Mouse (Mus musculus) heart, embryonic 13.5 days (tissue): ENCODE data around the gene Sgsm1. TPM values are rescaled to one million over a fixed set of nuclear protein-coding genes. Genes with fewer than 3 reads are reported as not detected.
"Not testable (repeated sequence)": the region's sequence is repeated elsewhere in the genome, so short reads cannot be mapped to it uniquely, and the experiment has no call there.

ENCODE experiments used
- ATAC-seq: fragments of 200-750 bp; cut with Nextera tagmentation; 2 replicates; pipeline ENCODE4 v1.8.0; 2017; ENCODE audit warnings: moderate TSS enrichment; ENCODE audit not compliant: insufficient number of reproducible peaks, low FRiP score, low TSS enrichment; ENCODE audit errors: extremely low read depth
- H3K27ac ChIP-seq: fragments of 300-500 bp; sonication (generic); replicated peaks from 2 replicates; pipeline ENCODE4 v1.5.1; 2015; ENCODE audit warnings: moderate library complexity, mild to moderate bottlenecking, inconsistent platforms
- H3K27me3 ChIP-seq: fragments of 300-500 bp; sonication (generic); replicated peaks from 2 replicates; pipeline ENCODE4 v1.6.1; 2015; ENCODE audit warnings: mild to moderate bottlenecking, inconsistent platforms
- H3K36me3 ChIP-seq: fragments of 300-500 bp; sonication (generic); 2 replicates; pipeline ENCODE4 v1.6.1; 2015; ENCODE audit warnings: mild to moderate bottlenecking, inconsistent platforms
- H3K4me1 ChIP-seq: fragments of 300-500 bp; sonication (generic); 2 replicates; pipeline ENCODE4 v1.6.1; 2015; ENCODE audit warnings: inconsistent platforms
- H3K4me2 ChIP-seq: fragments of 300-500 bp; sonication (generic); 2 replicates; pipeline ENCODE4 v1.6.1; 2015; ENCODE audit warnings: inconsistent platforms, mild to moderate bottlenecking, moderate library complexity
- H3K4me3 ChIP-seq: fragments of 300-500 bp; sonication (generic); 2 replicates; pipeline ENCODE4 v1.5.1; 2015; ENCODE audit warnings: moderate library complexity, mild to moderate bottlenecking, inconsistent platforms
- H3K9ac ChIP-seq: fragments of 300-500 bp; sonication (generic); 2 replicates; pipeline ENCODE4 v1.6.1; 2015; ENCODE audit warnings: inconsistent platforms, mild to moderate bottlenecking, moderate library complexity
- H3K9me3 ChIP-seq: fragments of 300-500 bp; sonication (generic); 2 replicates; pipeline ENCODE4 v1.6.1; 2016; ENCODE audit warnings: inconsistent platforms
- WGBS: fragments of 180-500 bp; shearing (Covaris S2); methylation state at CpG from one replicate; pipeline ENCODE4 v1.1.7; 2015; ENCODE audit warnings: mixed read lengths; 5-methylcytosine and 5-hydroxymethylcytosine counted together
- polyA plus RNA-seq: library from polyadenylated mRNA; unstranded; fragments of >200 nt; fragmentation: Nextera tagmentation; extraction: Ambion mirVana; gene quantifications from 2 replicates; pipeline ENCODE4 v1.2.1, GENCODE M21; 2015

The Sgsm1 gene
- polyA plus RNA-seq, result 1.5 TPM in 2 replicates

GRCm38 (mm10) chr5:113310377-113311003, at the start of gene Sgsm1:
TSS of gene Sgsm1 (minus strand) at chr5:113310786.
- 3% methylated on average over 51 of the region's 53 CpGs for WGBS
- no peaks in the 10 kb centered on the region for H3K36me3 ChIP-seq
- H3K27ac ChIP-seq, result no peak within 1 kb of the TSS
- 0 out of 2 replicates have a peak, but pooled peaks have one; percentile 23 for ATAC-seq
- peaks cover 13% of the 10 kb centered on the region for H3K4me1 ChIP-seq
- 0 out of 2 replicates have a peak, but pooled peaks cover 4% of the 10 kb centered on the region for H3K9me3 ChIP-seq
- peak within 1 kb of the TSS; percentile 81 for H3K9ac ChIP-seq
- H3K4me3 ChIP-seq, result peak within 1 kb of the TSS; percentile 61
- H3K27me3 ChIP-seq, result peaks cover 93% of the 10 kb centered on the region
- peak within 1 kb of the TSS; percentile 81 for H3K4me2 ChIP-seq

- 6% methylated on average over 11 of the region's 11 CpGs for WGBS
- Histone ChIP-seq H3K27me3 (peaks cover 85% of the 10 kb centered on the region), H3K36me3 (no peaks in the 10 kb centered on the region), H3K4me1 (no peaks in the 10 kb centered on the region), H3K4me2 (no peak overlapping the region), H3K4me3 (no peak overlapping the region), H3K9me3 (no peaks in the 10 kb centered on the region), H3K9ac (no peak overlapping the region), H3K27ac (no peak overlapping the region)
- no peak; the same call in 1 of the 2 replicates for ATAC-seq
Measured at GRCm38 (mm10) chr5:113358833-113359232, 48.2 kb upstream of the Sgsm1 start.

GRCm38 (mm10) chr5:113357656-113358055, 47.1 kb upstream of the Sgsm1 start:
- Histone ChIP-seq H3K4me2 (no peak overlapping the region), H3K9me3 (no peaks in the 10 kb centered on the region), H3K9ac (no peak overlapping the region), H3K4me3 (no peak overlapping the region), H3K27ac (no peak overlapping the region), H3K27me3 (peaks cover 88% of the 10 kb centered on the region), H3K4me1 (no peaks in the 10 kb centered on the region), H3K36me3 (no peaks in the 10 kb centered on the region)
- no peak for ATAC-seq
- 51% methylated on average over 3 of the region's 3 CpGs for WGBS

- Histone ChIP-seq H3K27me3 (peaks cover 88% of the 10 kb centered on the region), H3K36me3 (no peaks in the 10 kb centered on the region), H3K9me3 (no peaks in the 10 kb centered on the region), H3K4me1 (no peaks in the 10 kb centered on the region), H3K4me3 (no peak within 1 kb of the TSS), H3K4me2 (no peak within 1 kb of the TSS), H3K27ac (no peak within 1 kb of the TSS), H3K9ac (no peak within 1 kb of the TSS)
- ATAC-seq, result no peak
- 31% methylated on average over 3 of the region's 6 CpGs for WGBS
Measured at GRCm38 (mm10) chr5:113357186-113357585, 46.6 kb upstream of the Sgsm1 start, which contains the start of gene Aym1. TSS of gene Aym1 (plus strand) at chr5:113357294.

- Histone ChIP-seq H3K27ac (no peak overlapping the region), H3K4me1 (no peaks in the 10 kb centered on the region), H3K9me3 (no peaks in the 10 kb centered on the region), H3K9ac (no peak overlapping the region), H3K27me3 (peaks cover 93% of the 10 kb centered on the region), H3K4me3 (no peak overlapping the region), H3K4me2 (no peak overlapping the region), H3K36me3 (no peaks in the 10 kb centered on the region)
- no peak for ATAC-seq
- WGBS, result 33% methylated on average over 16 of the region's 16 CpGs
Measured at GRCm38 (mm10) chr5:113354311-113354710, 43.7 kb upstream of the Sgsm1 start.

- no peaks in the 10 kb centered on the region for H3K36me3 ChIP-seq
- no peak overlapping the region for H3K9ac ChIP-seq
- WGBS, result 62% methylated on average over 6 of the region's 6 CpGs
- no peak for ATAC-seq
- H3K4me1 ChIP-seq, result no peaks in the 10 kb centered on the region
- H3K9me3 ChIP-seq, result no peaks in the 10 kb centered on the region
- no peak overlapping the region for H3K4me2 ChIP-seq
- peaks cover 94% of the 10 kb centered on the region for H3K27me3 ChIP-seq
- no peak overlapping the region for H3K27ac ChIP-seq
- H3K4me3 ChIP-seq, result no peak overlapping the region
Measured at GRCm38 (mm10) chr5:113352636-113353035, 42.0 kb upstream of the Sgsm1 start.

GRCm38 (mm10) chr5:113351768-113352167, 41.2 kb upstream of the Sgsm1 start:
- no peak overlapping the region for H3K27ac ChIP-seq
- no peak overlapping the region for H3K4me3 ChIP-seq
- H3K4me2 ChIP-seq, result no peak overlapping the region
- 79% methylated on average over 3 of the region's 3 CpGs for WGBS
- peaks cover 95% of the 10 kb centered on the region for H3K27me3 ChIP-seq
- H3K9me3 ChIP-seq, result no peaks in the 10 kb centered on the region
- H3K36me3 ChIP-seq, result no peaks in the 10 kb centered on the region
- no peak for ATAC-seq
- no peaks in the 10 kb centered on the region for H3K4me1 ChIP-seq
- H3K9ac ChIP-seq, result no peak overlapping the region

GRCm38 (mm10) chr5:113349810-113350209, 39.2 kb upstream of the Sgsm1 start:
- no peak for ATAC-seq
- peaks cover 100% of the 10 kb centered on the region for H3K27me3 ChIP-seq
- 39% methylated on average over 7 of the region's 7 CpGs for WGBS

GRCm38 (mm10) chr5:113349226-113349625, 38.6 kb upstream of the Sgsm1 start:
- ATAC-seq, result no peak
- Histone ChIP-seq H3K36me3 (no peaks in the 10 kb centered on the region), H3K9me3 (no peaks in the 10 kb centered on the region), H3K4me2 (no peak overlapping the region), H3K4me1 (no peaks in the 10 kb centered on the region), H3K27me3 (peaks cover 100% of the 10 kb centered on the region), H3K27ac (no peak overlapping the region), H3K4me3 (no peak overlapping the region), H3K9ac (no peak overlapping the region)
- WGBS, result 20% methylated on average over 7 of the region's 7 CpGs

More at GRCm38 (mm10) chr5:113349810-113350209, 39.2 kb upstream of the Sgsm1 start:
- Histone ChIP-seq H3K9ac (no peak overlapping the region), H3K36me3 (no peaks in the 10 kb centered on the region), H3K9me3 (no peaks in the 10 kb centered on the region), H3K4me2 (no peak overlapping the region), H3K4me3 (no peak overlapping the region), H3K27ac (no peak overlapping the region), H3K4me1 (no peaks in the 10 kb centered on the region)

GRCm38 (mm10) chr5:113348597-113348996, 38.0 kb upstream of the Sgsm1 start:
- Histone ChIP-seq H3K4me1 (no peaks in the 10 kb centered on the region), H3K4me2 (no peak overlapping the region), H3K36me3 (no peaks in the 10 kb centered on the region), H3K9ac (no peak overlapping the region), H3K27ac (no peak overlapping the region), H3K9me3 (no peaks in the 10 kb centered on the region), H3K4me3 (no peak overlapping the region), H3K27me3 (peaks cover 100% of the 10 kb centered on the region)
- no peak for ATAC-seq
- WGBS, result 21% methylated on average over 13 of the region's 13 CpGs

- H3K4me2 ChIP-seq, result no peak overlapping the region
- no peak overlapping the region for H3K27ac ChIP-seq
- peaks cover 99% of the 10 kb centered on the region for H3K27me3 ChIP-seq
- H3K9ac ChIP-seq, result no peak overlapping the region
- no peaks in the 10 kb centered on the region for H3K36me3 ChIP-seq
- H3K9me3 ChIP-seq, result no peaks in the 10 kb centered on the region
- H3K4me3 ChIP-seq, result no peak overlapping the region
- WGBS, result 31% methylated on average over 12 of the region's 12 CpGs
- ATAC-seq, result no peak
- H3K4me1 ChIP-seq, result no peaks in the 10 kb centered on the region
Measured at GRCm38 (mm10) chr5:113347593-113347992, 37.0 kb upstream of the Sgsm1 start.

GRCm38 (mm10) chr5:113346651-113347050, 36.1 kb upstream of the Sgsm1 start:
- not testable (repeated sequence) for H3K4me3 ChIP-seq, H3K9me3 ChIP-seq, H3K27ac ChIP-seq, H3K4me2 ChIP-seq, ATAC-seq, H3K9ac ChIP-seq, H3K4me1 ChIP-seq, H3K36me3 ChIP-seq
- peaks cover 99% of the 10 kb centered on the region for H3K27me3 ChIP-seq
- WGBS, result 32% methylated on average over 6 of the region's 6 CpGs
